Mouse (Mus musculus) intestine, embryonic 16.5 days (tissue): Measurements from ENCODE around the gene Cdh13. TPM values are rescaled to one million over a fixed set of nuclear protein-coding genes. Genes with fewer than 3 reads are reported as not detected.

Source experiments
- ATAC-seq: fragments of 200-750 bp; cut with Nextera tagmentation; 2 replicates; pipeline ENCODE4 v1.8.0; 2017; ENCODE audit warnings: moderate TSS enrichment, moderate library complexity
- H3K27ac ChIP-seq: fragments of 300-500 bp; sonication (generic); 2 replicates; pipeline ENCODE4 v1.5.1; 2014; ENCODE audit warnings: mild to moderate bottlenecking, low read length
- H3K27me3 ChIP-seq: fragments of 300-500 bp; sonication (generic); replicated peaks from 2 replicates; pipeline ENCODE4 v1.6.1; 2014; ENCODE audit warnings: low read length, control low read depth, mixed read lengths; ENCODE audit not compliant: control insufficient read depth, insufficient read depth
- H3K36me3 ChIP-seq: fragments of 300-500 bp; sonication (generic); 2 replicates; pipeline ENCODE4 v1.6.1; 2014; ENCODE audit warnings: low read length, control low read depth; ENCODE audit not compliant: control insufficient read depth, insufficient read depth
- H3K4me1 ChIP-seq: fragments of 300-500 bp; sonication (generic); 2 replicates; pipeline ENCODE4 v1.6.1; 2014; ENCODE audit warnings: low read length, control low read depth, mixed read lengths; ENCODE audit not compliant: control insufficient read depth, insufficient read depth
- H3K4me2 ChIP-seq: fragments of 300-500 bp; sonication (generic); 2 replicates; pipeline ENCODE4 v1.6.1; 2014; ENCODE audit warnings: low read depth, low read length, control low read depth
- H3K4me3 ChIP-seq: fragments of 300-500 bp; sonication (generic); 2 replicates; pipeline ENCODE4 v1.5.1; 2014; ENCODE audit warnings: mild to moderate bottlenecking, low read length
- H3K9ac ChIP-seq: fragments of 300-500 bp; sonication (generic); 2 replicates; pipeline ENCODE4 v1.6.1; 2014; ENCODE audit warnings: low read depth, low read length
- H3K9me3 ChIP-seq: fragments of 300-500 bp; sonication (generic); 2 replicates; pipeline ENCODE4 v1.6.1; 2016; ENCODE audit warnings: low read length, control low read depth; ENCODE audit not compliant: control insufficient read depth
- WGBS: fragments of 180-500 bp; shearing (Covaris S2); extraction: QIAGEN DNeasy Blood & Tissue Kit; methylation state at CpG from one replicate; pipeline ENCODE4 v1.1.7; 2014; 5-methylcytosine and 5-hydroxymethylcytosine counted together
- polyA plus RNA-seq: library from polyadenylated mRNA; unstranded; fragments of >200 nt; fragmentation: Nextera tagmentation; extraction: Ambion mirVana; gene quantifications from 2 replicates; pipeline ENCODE4 v1.2.1, GENCODE M21; 2015

Gene Cdh13
- polyA plus RNA-seq, 1 experiment from 2014 or later = 6.5 TPM

DNA sequence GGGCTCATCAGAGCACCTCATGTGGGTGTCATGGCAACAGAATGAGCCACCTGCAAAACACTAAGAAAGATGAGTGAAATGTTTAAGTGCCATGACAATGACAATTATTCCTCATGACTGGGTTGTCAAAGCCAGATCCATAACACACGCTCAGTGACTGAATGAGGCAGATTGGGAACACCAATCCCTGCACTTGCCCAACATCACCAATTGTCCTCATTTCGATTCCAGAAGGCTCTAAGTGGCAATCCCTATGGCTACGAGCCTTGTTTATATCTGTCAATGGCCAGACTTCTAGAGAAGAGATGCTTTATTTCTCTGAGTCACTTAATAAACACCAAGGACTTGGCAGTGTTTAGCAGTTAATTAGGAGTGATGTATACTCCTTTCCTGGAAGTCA is 399.9 kb downstream of the Cdh13 start:
- WGBS = 55% methylated on average over 3 of the region's 3 CpGs

DNA sequence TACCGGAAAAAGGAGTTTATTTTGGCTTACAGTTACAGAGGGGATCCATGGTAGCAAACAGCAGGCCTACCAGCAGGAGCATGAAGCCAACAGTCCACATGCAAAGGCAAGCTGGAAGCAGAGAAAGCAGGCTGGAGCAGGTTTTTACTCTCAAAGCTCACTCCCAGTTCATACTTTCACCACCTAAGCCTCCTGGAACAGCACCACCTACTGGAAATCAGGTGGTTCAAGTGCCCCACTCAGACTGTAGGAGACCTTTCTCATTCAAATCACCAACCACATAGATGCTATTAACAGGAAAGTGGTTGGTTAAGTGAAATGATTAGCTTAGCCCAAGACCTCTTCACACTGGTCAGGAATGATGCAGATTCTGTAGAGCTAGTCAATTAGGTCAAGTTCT is 402.3 kb downstream of the Cdh13 start:
- no peak overlapping the region for H3K9ac ChIP-seq
- no peaks in the 10 kb centered on the region for H3K9me3 ChIP-seq
- no peaks in the 10 kb centered on the region for H3K4me1 ChIP-seq
- H3K4me2 ChIP-seq = no peak overlapping the region
- no peak overlapping the region for H3K4me3 ChIP-seq
- no peak for ATAC-seq
- H3K27ac ChIP-seq = no peak overlapping the region
- no peaks in the 10 kb centered on the region for H3K27me3 ChIP-seq
- WGBS = 100% methylated on average over 1 of the region's 1 CpGs
- no peaks in the 10 kb centered on the region for H3K36me3 ChIP-seq

More for the DNA sequence above, 399.9 kb downstream of the Cdh13 start:
- Histone ChIP-seq H3K4me1 (no peaks in the 10 kb centered on the region), H3K9me3 (no peaks in the 10 kb centered on the region), H3K36me3 (no peaks in the 10 kb centered on the region), H3K27ac (no peak overlapping the region), H3K9ac (no peak overlapping the region), H3K4me2 (no peak overlapping the region), H3K4me3 (no peak overlapping the region), H3K27me3 (no peaks in the 10 kb centered on the region)
- ATAC-seq = no peak

DNA sequence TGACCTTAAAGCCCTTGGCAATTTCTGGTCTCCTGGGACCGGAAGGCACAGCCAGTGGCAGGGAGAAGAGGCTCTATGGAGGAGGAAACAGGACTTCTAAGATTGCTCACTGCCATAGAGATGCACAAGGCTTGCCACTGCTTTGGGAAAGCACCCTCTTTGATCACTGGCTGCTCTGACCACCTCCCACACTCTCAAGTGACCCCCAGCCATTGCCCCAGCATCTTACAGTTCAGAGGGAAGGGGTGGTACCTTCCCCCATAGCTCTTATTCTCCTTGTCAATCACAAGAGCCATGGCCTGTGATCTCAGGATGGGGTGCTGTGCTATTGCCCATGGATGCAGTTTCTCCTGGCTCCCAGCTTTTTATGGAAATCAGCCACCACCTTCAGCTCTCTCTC is 406.3 kb downstream of the Cdh13 start:
- no peaks in the 10 kb centered on the region for H3K27me3 ChIP-seq
- no peaks in the 10 kb centered on the region for H3K36me3 ChIP-seq
- WGBS = 44% methylated on average over 1 of the region's 1 CpGs
- no peak for ATAC-seq
- no peak overlapping the region for H3K9ac ChIP-seq
- H3K4me2 ChIP-seq = no peak overlapping the region
- H3K4me3 ChIP-seq = no peak overlapping the region
- H3K27ac ChIP-seq = no peak overlapping the region
- no peaks in the 10 kb centered on the region for H3K9me3 ChIP-seq
- H3K4me1 ChIP-seq = no peaks in the 10 kb centered on the region

DNA sequence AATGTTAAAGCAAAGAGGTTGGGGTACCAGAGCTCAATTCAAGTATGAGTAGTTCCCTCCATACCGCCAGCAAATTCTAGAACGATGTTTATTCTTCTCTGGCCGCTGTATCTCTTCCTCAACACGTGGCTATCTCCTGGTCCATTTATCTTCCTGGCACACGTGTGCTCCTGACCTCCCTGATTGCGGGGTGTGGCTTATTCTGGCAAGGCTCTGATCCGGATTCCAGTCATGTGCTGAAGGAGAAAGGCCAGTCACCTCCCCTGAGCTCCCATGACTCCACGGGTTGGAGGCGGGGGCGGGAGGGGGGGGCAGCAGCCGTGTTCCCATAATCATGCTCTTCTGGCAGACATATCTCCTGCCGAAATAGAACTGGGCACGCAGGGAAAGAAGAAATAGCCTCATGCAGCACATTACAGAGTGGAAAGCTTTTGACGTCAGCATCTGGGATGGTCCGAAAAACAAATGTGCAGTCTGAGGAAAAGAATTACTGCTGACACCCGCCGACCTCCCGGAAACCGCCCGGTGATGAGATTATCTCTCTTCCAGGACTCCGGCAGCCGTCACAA is 417.9 kb downstream of the Cdh13 start:
- no peak for ATAC-seq

DNA sequence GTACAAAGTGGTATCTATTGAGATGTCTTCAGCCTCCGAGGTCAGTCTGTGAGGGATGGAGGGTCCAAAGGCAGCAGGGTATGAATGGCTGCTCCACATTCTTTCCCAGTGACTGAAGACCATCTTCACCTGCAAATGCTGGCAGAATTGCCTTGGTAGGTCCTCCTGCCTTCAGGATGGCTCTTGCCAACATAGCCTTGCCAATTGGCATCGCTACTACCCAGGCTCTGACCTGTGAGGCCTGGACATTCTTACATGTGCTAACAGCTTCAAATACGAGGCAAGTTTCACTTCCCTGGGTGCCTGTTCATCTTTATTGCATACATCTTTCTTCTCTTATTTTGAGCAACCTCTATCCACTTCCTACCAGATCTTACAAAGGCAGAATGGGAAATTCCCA is 425.8 kb downstream of the Cdh13 start:
- H3K4me1 ChIP-seq = no peaks in the 10 kb centered on the region
- ATAC-seq = no peak
- no peak overlapping the region for H3K4me3 ChIP-seq
- H3K9ac ChIP-seq = no peak overlapping the region
- WGBS = 81% methylated on average over 3 of the region's 3 CpGs
- no peak overlapping the region for H3K27ac ChIP-seq
- no peak overlapping the region for H3K4me2 ChIP-seq
- no peaks in the 10 kb centered on the region for H3K36me3 ChIP-seq
- H3K27me3 ChIP-seq = no peaks in the 10 kb centered on the region
- H3K9me3 ChIP-seq = no peaks in the 10 kb centered on the region

More for the DNA sequence above, 417.9 kb downstream of the Cdh13 start:
- Histone ChIP-seq H3K9me3 (0 out of 2 replicates have a peak, but pooled peaks cover 4% of the 10 kb centered on the region), H3K4me2 (peak overlapping the region; percentile 23), H3K4me3 (no peak overlapping the region), H3K4me1 (no peaks in the 10 kb centered on the region), H3K27me3 (no peaks in the 10 kb centered on the region), H3K9ac (no peak overlapping the region), H3K27ac (no peak overlapping the region), H3K36me3 (no peaks in the 10 kb centered on the region)
- 58% methylated on average over 22 of the region's 22 CpGs for WGBS

DNA sequence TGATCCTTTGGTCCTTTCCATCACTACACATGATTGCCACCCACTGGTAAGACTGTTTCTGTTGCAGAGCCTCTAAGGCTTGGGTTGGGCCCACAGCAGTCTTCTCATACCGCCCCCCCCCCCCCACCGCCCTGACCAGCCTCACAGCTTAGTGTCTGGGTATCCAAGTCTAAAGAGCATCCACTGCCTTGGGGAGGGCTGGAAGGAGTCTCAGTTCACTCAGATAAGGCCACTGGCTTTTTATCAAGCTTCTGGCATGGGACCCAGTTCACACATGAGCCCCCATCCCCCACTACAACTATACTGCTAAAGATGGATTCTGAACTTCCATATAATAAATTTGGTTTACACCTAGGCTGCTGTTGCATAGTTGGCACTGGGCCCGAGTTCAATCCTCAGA is 428.1 kb downstream of the Cdh13 start:
- H3K9me3 ChIP-seq = no peaks in the 10 kb centered on the region
- no peak overlapping the region for H3K9ac ChIP-seq
- H3K4me1 ChIP-seq = no peaks in the 10 kb centered on the region
- H3K36me3 ChIP-seq = no peaks in the 10 kb centered on the region
- no peak overlapping the region for H3K27ac ChIP-seq
- 96% methylated on average over 2 of the region's 3 CpGs for WGBS
- H3K27me3 ChIP-seq = no peaks in the 10 kb centered on the region
- no peak overlapping the region for H3K4me2 ChIP-seq
- H3K4me3 ChIP-seq = no peak overlapping the region
- no peak for ATAC-seq

DNA sequence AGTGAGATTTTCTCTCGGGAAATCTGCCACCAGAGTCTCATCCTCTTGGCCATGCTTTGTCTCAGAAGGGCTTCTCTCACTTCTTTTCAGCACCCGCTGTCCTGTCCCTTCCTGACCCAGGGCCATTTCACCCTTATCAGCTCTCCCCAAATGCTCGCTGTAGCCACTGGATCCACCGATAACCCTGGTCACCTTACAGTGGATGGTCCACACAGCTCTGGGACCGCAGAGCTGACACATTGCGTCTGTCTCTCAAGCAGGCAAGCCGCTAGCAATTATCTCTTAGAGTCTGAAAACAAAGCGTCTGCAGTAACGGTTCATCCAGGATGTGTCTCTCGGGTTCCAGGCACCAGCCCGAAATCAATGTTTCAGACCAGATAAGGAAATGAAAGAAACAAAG is 429.6 kb downstream of the Cdh13 start:
- Histone ChIP-seq H3K4me3 (no peak overlapping the region), H3K27me3 (no peaks in the 10 kb centered on the region), H3K9ac (no peak overlapping the region), H3K4me2 (no peak overlapping the region), H3K27ac (no peak overlapping the region), H3K9me3 (no peaks in the 10 kb centered on the region), H3K4me1 (no peaks in the 10 kb centered on the region), H3K36me3 (no peaks in the 10 kb centered on the region)
- ATAC-seq = no peak
- WGBS = 51% methylated on average over 11 of the region's 11 CpGs

DNA sequence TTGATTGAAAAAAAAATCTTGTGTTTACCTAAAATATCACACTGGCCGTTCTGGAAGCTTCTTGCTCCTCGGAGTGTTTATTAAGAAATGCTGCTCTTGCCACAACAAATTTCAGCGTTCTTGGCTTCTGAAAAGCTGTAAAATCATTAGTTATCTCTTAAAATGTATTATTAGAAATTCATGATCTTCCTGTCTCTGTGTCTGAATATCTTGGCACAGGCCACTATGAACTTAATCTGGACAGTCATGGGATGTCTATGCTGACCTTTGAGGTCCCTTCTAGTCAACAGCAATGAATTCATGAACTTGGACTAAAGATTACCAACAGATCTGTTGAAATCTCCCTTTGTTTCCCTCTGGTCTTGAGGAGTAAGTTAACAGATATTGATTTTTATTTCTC is 430.1 kb downstream of the Cdh13 start:
- no peaks in the 10 kb centered on the region for H3K4me1 ChIP-seq
- H3K9me3 ChIP-seq = no peaks in the 10 kb centered on the region
- no peak overlapping the region for H3K9ac ChIP-seq
- no peak overlapping the region for H3K4me2 ChIP-seq
- no peak overlapping the region for H3K27ac ChIP-seq
- no peak for ATAC-seq
- WGBS = 37% methylated on average over 3 of the region's 3 CpGs
- H3K27me3 ChIP-seq = no peaks in the 10 kb centered on the region
- no peaks in the 10 kb centered on the region for H3K36me3 ChIP-seq
- no peak overlapping the region for H3K4me3 ChIP-seq

DNA sequence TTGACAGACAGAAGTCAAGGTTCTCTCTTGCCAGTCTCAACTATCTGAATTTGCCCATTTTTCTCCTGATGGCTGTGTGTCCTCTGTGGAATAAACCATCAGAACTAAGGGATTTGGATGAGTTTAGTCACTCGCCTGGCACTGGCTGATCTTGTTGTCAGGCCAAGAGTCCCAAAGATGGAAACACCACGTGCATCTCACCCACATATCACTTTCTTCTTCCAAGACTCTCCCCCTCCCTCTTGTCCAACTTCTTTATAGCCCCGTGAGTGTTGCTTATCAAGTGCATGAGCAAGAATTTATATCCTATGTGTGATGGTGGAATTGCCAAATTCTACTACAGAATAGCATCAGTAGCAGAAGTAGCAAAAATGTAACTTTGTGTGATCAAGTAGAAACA is 439.4 kb downstream of the Cdh13 start:
- no peaks in the 10 kb centered on the region for H3K4me1 ChIP-seq
- WGBS = 75% methylated on average over 3 of the region's 3 CpGs
- no peak for ATAC-seq
- H3K4me3 ChIP-seq = no peak overlapping the region
- H3K27ac ChIP-seq = no peak overlapping the region
- H3K36me3 ChIP-seq = no peaks in the 10 kb centered on the region
- H3K27me3 ChIP-seq = no peaks in the 10 kb centered on the region
- H3K9ac ChIP-seq = no peak overlapping the region
- no peaks in the 10 kb centered on the region for H3K9me3 ChIP-seq
- H3K4me2 ChIP-seq = no peak overlapping the region

DNA sequence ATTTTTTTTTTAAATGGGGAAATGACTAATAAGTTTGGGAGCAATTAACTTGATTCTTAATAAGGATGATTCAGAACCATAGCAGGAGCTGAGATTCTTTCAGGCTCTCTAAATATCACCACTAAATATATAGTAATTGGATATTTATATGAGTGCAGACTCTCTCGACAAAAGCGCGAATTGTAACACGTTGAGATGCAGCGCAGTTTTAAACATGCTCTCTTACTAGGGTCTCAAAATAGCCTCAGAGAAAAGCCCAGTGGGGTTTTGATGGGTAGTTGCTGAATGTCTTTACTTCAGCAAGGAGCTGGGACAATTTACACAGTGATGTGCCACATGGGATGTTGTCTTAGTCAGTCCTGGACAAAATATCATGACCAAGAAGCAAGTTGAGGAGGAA is 442.1 kb downstream of the Cdh13 start:
- H3K9ac ChIP-seq = no peak overlapping the region
- no peaks in the 10 kb centered on the region for H3K4me1 ChIP-seq
- H3K9me3 ChIP-seq = no peaks in the 10 kb centered on the region
- WGBS = 95% methylated on average over 5 of the region's 5 CpGs
- H3K4me2 ChIP-seq = no peak overlapping the region
- H3K27me3 ChIP-seq = no peaks in the 10 kb centered on the region
- H3K36me3 ChIP-seq = no peaks in the 10 kb centered on the region
- H3K4me3 ChIP-seq = no peak overlapping the region
- no peak overlapping the region for H3K27ac ChIP-seq
- no peak for ATAC-seq
